Mouse (Mus musculus): ENCODE measurements at regions not wholly inside any gene's neighbourhood (a gene's known extent, or its start where the extent isn't known, plus 50 kb on each side); places are given as distances from the start of the nearest gene placed in this dataset.

GRCm38 (mm10) chr6:31253251-31253935 lies 145.1 kb upstream of the Mkln1 start:
- Histone ChIP-seq H3K9me3 (replicated peaks; ENCODE audit: low read length) (no peaks in the 10 kb centered on the region), H3K4me3 (replicated peaks; ENCODE audit: low read depth, low read length) (no peak overlapping the region), H3K9ac (ENCODE audit: low read depth, low read length) (no peak overlapping the region), H3K4me2 (ENCODE audit: low read length) (peak overlapping the region; percentile 27), H3K4me1 (replicated peaks; ENCODE audit: insufficient read depth, low read length) (peaks cover 3% of the 10 kb centered on the region; the same call in 1 of the 2 replicates), H3K36me3 (ENCODE audit: insufficient read depth, low read length) (no peaks in the 10 kb centered on the region), H3K27ac (no peak overlapping the region), H3K27me3 (ENCODE audit: insufficient read depth, low read length) (no peaks in the 10 kb centered on the region)
- DNase-seq (ENCODE audit: low spot score) (peak; percentile 46), ATAC-seq (replicated peaks; ENCODE audit: low FRiP score, low read depth) (no peak)
- TF ChIP-seq CTCF (IDR thresholded peaks at IDR 0.05; ENCODE audit: low read depth), result no peak
- 11% methylated on average over 15 of the region's 15 CpGs for WGBS

- Histone ChIP-seq H3K4me3 (replicated peaks; ENCODE audit: low read depth, low read length) (no peak overlapping the region), H3K9ac (ENCODE audit: low read depth, low read length) (no peak overlapping the region), H3K9me3 (replicated peaks; ENCODE audit: low read length) (no peaks in the 10 kb centered on the region), H3K27me3 (ENCODE audit: insufficient read depth, low read length) (no peaks in the 10 kb centered on the region), H3K4me1 (replicated peaks; ENCODE audit: insufficient read depth, low read length) (no peaks in the 10 kb centered on the region), H3K36me3 (ENCODE audit: insufficient read depth, low read length) (no peaks in the 10 kb centered on the region), H3K27ac (no peak overlapping the region), H3K4me2 (ENCODE audit: low read length) (no peak overlapping the region)
- WGBS, result 76% methylated on average over 10 of the region's 10 CpGs
- TF ChIP-seq CTCF (IDR thresholded peaks at IDR 0.05; ENCODE audit: low read depth), result no peak
- no peak for DNase-seq (ENCODE audit: low spot score)
- ATAC-seq (replicated peaks; ENCODE audit: low FRiP score, low read depth), result no peak
Measured at GRCm38 (mm10) chr6:31260645-31261345, 137.7 kb upstream of the Mkln1 start.

GRCm38 (mm10) chr6:31261797-31262540 lies 136.6 kb upstream of the Mkln1 start:
- no peak for DNase-seq (ENCODE audit: low spot score)
- no peak for TF ChIP-seq CTCF (IDR thresholded peaks at IDR 0.05; ENCODE audit: low read depth)

GRCm38 (mm10) chr6:31262651-31263050 lies 135.9 kb upstream of the Mkln1 start:
- Histone ChIP-seq H3K4me1 (replicated peaks; ENCODE audit: insufficient read depth, low read length) (no peaks in the 10 kb centered on the region), H3K9me3 (replicated peaks; ENCODE audit: low read length) (no peaks in the 10 kb centered on the region), H3K36me3 (ENCODE audit: insufficient read depth, low read length) (no peaks in the 10 kb centered on the region), H3K4me3 (replicated peaks; ENCODE audit: low read depth, low read length) (no peak overlapping the region), H3K9ac (ENCODE audit: low read depth, low read length) (no peak overlapping the region), H3K27ac (no peak overlapping the region), H3K27me3 (ENCODE audit: insufficient read depth, low read length) (no peaks in the 10 kb centered on the region), H3K4me2 (ENCODE audit: low read length) (no peak overlapping the region)
- no peak for TF ChIP-seq CTCF (IDR thresholded peaks at IDR 0.05; ENCODE audit: low read depth)
- DNase-seq (ENCODE audit: low spot score), result no peak
- WGBS, result 88% methylated on average over 8 of the region's 8 CpGs
- ATAC-seq (replicated peaks; ENCODE audit: low FRiP score, low read depth), result no peak

More at GRCm38 (mm10) chr6:31261797-31262540, 136.6 kb upstream of the Mkln1 start:
- no peak overlapping the region for H3K4me2 ChIP-seq (ENCODE audit: low read length)
- ATAC-seq (replicated peaks; ENCODE audit: low FRiP score, low read depth), result no peak
- H3K27ac ChIP-seq, result no peak overlapping the region
- no peak overlapping the region for H3K4me3 ChIP-seq (replicated peaks; ENCODE audit: low read depth, low read length)
- no peaks in the 10 kb centered on the region for H3K4me1 ChIP-seq (replicated peaks; ENCODE audit: insufficient read depth, low read length)
- no peaks in the 10 kb centered on the region for H3K9me3 ChIP-seq (replicated peaks; ENCODE audit: low read length)
- H3K27me3 ChIP-seq (ENCODE audit: insufficient read depth, low read length), result no peaks in the 10 kb centered on the region
- 87% methylated on average over 15 of the region's 15 CpGs for WGBS
- no peak overlapping the region for H3K9ac ChIP-seq (ENCODE audit: low read depth, low read length)
- H3K36me3 ChIP-seq (ENCODE audit: insufficient read depth, low read length), result no peaks in the 10 kb centered on the region

- H3K4me2 ChIP-seq (ENCODE audit: low read length), result no peak overlapping the region
- H3K36me3 ChIP-seq (ENCODE audit: insufficient read depth, low read length), result no peaks in the 10 kb centered on the region
- DNase-seq (ENCODE audit: low spot score) (no peak), ATAC-seq (replicated peaks; ENCODE audit: low FRiP score, low read depth) (no peak)
- H3K4me3 ChIP-seq (replicated peaks; ENCODE audit: low read depth, low read length), result no peak overlapping the region
- no peaks in the 10 kb centered on the region for H3K27me3 ChIP-seq (ENCODE audit: insufficient read depth, low read length)
- H3K4me1 ChIP-seq (replicated peaks; ENCODE audit: insufficient read depth, low read length), result no peaks in the 10 kb centered on the region
- H3K9me3 ChIP-seq (replicated peaks; ENCODE audit: low read length), result no peaks in the 10 kb centered on the region
- H3K9ac ChIP-seq (ENCODE audit: low read depth, low read length), result no peak overlapping the region
- WGBS, result 88% methylated on average over 6 of the region's 6 CpGs
- H3K27ac ChIP-seq, result no peak overlapping the region
- TF ChIP-seq CTCF (IDR thresholded peaks at IDR 0.05; ENCODE audit: low read depth), result no peak
Measured at GRCm38 (mm10) chr6:31263821-31264220, 134.7 kb upstream of the Mkln1 start.

GRCm38 (mm10) chr6:31266441-31267040 lies 132.0 kb upstream of the Mkln1 start:
- Histone ChIP-seq H3K9ac (ENCODE audit: low read depth, low read length) (no peak overlapping the region), H3K4me3 (replicated peaks; ENCODE audit: low read depth, low read length) (no peak overlapping the region), H3K36me3 (ENCODE audit: insufficient read depth, low read length) (no peaks in the 10 kb centered on the region), H3K9me3 (replicated peaks; ENCODE audit: low read length) (no peaks in the 10 kb centered on the region), H3K27ac (no peak overlapping the region), H3K4me1 (replicated peaks; ENCODE audit: insufficient read depth, low read length) (no peaks in the 10 kb centered on the region), H3K27me3 (ENCODE audit: insufficient read depth, low read length) (no peaks in the 10 kb centered on the region), H3K4me2 (ENCODE audit: low read length) (no peak overlapping the region)
- no peak for DNase-seq (ENCODE audit: low spot score)
- 68% methylated on average over 17 of the region's 17 CpGs for WGBS
- TF ChIP-seq CTCF (IDR thresholded peaks at IDR 0.05; ENCODE audit: low read depth), result no peak
- no peak for ATAC-seq (replicated peaks; ENCODE audit: low FRiP score, low read depth)

Data from kidney, postnatal 0 days (tissue).